Mouse (Mus musculus) retina, adult 2 months (tissue): ENCODE results near the gene Card14.
"Not testable (repeated sequence)": the region's sequence is repeated elsewhere in the genome, so short reads cannot be mapped to it uniquely, and the experiment has no call there.

ENCODE experiments used
- DNase-seq: peaks from one replicate; pipeline ENCODE4 v3.0.0-alpha.2; 2012; ENCODE audit warnings: low read depth, low spot score

Gene Card14

GRCm38 (mm10) chr11:119355443-119356385, 48.1 kb downstream of the Card14 start, which contains the start of the genes Sgsh and Slc26a11:
TSS of gene Sgsh (minus strand) at chr11:119355536.
TSS of gene Slc26a11 (plus strand) at chr11:119355557.
- DNase-seq = peak; percentile 54

GRCm38 (mm10) chr11:119359089-119359488, 51.5 kb downstream of the Card14 start:
- DNase-seq = peak; percentile 56

DNA sequence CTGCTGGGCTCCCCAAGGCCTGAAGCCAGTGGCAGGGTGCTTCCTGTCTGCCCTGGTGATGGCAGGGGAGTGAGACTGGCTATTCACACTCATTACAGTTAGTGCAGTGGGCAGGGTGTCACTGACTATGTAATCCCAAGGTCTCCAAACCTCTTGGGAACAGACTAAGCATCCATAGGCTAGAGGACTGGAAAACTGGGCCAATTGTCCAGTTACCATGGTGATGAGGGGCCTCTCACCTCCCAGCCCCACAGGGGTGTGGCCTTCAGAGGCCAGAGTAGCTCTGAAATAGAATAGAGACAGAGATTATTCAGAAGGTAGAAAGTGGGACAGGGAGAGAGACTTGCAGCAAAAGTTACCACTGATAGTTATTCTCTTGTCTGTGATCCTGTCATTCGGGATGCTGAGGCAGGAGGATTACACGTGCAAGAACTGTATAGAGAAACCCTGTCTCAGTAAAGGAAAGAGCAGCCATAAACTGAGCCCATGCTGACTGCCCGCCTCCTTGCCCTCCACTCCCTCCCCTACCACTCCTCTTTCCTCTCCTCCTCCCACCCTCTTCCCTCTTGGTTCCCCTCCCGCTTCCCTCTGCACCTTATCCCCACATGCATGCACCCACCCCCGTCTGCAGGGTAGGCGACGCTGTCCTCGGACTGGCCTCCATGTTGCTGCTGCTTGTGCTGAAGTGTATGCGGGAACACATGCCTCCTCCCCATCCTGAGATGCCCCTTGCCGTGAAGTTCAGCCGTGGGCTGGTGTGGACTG, 55.4 kb downstream of the Card14 start:
- no peak for DNase-seq

DNA sequence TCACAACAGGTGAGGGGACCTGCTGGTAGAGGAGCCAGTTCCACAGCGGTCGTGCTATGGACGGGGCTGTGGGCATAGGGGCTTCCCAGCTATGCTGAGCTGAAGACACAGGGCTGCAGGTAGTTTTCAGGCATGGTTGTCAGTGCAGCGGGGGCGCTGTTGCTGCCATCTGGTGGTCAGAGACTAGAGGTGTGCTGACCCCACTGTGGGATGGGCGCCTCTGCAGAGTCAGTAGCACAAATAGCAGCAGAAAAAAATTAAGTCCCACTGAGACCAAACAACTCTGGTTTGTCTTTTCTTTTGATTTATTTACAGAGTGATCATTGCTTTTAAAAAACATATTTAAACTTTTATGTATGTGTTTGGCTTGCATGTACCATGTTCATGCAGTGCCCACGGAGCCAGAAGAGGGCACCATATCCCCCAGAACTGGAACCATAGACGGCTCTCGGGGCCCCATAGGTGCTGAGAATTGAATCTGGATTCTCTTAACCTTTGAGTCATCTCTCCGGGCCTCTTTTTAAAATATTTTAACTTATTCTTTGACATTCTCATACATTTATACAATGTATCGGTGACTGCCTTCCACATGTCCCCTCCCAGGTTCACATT, 56.1 kb downstream of the Card14 start:
- peak; percentile 53 for DNase-seq

DNA sequence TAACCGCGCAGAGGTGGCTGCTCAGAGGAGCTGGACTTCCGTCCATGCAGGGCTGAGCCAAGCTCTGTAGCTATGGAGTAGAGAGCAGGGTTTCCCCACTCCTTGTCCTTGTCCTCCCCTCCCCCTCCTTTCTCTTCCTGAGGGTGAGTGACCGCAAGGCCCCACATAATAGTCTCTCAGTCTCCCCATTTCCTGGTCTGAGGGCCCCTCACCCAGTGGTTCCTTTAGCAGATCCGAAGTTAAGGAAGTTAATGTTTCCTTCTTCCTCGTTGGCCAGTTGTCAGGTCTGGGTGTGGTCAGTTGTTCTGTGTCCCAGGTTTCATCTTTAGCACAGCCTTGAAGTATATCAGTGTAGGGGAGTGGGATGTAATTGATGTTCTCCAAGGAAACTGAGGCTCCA, 67.9 kb downstream of the Card14 start:
- no peak for DNase-seq

DNA sequence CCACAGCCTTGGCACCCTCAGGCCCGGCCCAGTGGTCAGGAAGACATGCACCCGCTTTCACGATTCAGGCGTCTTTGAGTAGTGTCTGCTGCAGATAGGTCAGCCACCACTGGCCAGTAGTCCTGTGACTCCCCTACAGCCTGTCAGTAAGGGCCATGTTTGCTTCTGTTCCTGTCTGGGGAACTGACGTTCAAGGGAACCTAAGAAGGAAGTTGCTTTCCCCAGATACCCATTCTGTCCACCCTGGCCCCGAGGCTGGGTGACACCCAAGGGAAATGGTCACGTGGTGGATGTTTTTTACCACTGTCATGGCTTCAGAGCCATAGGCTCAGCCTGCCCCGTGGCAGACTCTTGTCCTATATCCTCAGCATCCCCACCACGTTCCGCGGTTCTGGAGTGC, 69.8 kb downstream of the Card14 start:
- no peak for DNase-seq

DNA sequence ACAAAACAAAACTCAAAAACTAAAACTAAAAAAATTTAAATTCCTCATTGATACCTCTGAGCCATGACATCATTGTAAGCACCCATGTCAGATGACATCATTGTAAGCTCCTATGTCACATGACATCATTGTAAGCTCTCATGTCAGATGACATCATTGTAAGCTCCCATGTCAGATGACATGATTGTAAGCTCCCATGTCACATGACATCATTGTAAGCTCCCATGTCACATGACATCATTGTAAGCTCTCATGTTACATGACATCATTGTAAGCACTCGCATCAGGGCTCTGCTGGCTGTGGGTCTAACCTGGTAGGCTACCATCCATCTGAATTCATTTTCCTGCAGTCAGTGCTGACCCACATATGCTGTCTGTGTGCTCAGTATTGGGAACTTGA, 71.0 kb downstream of the Card14 start:
- DNase-seq = no peak

GRCm38 (mm10) chr11:119381631-119382337, 74.2 kb downstream of the Card14 start:
- DNase-seq = no peak

GRCm38 (mm10) chr11:119382338-119382850, 74.8 kb downstream of the Card14 start:
- no peak for DNase-seq

GRCm38 (mm10) chr11:119384904-119385303, 77.3 kb downstream of the Card14 start:
- no peak for DNase-seq

DNA sequence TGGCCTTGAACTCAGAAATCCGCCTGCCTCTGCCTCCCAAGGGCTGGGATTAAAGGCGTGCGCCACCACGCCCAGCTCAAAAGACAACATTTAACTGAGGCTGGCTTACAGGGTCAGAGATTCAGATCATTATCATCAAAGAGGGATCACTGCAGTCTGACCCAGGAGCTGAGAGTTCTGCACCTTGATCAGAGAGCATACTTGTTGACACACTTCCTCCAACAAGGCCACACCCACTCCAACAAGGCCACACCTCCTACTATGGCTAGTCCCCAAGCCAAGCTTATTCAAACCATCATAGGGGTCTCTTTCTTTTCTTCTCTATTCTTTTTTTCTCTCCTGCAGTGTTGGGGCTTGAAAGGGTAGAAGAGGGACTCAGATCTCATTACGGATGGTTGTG, 78.7 kb downstream of the Card14 start:
- no peak for DNase-seq

- not testable (repeated sequence) for DNase-seq
Measured at GRCm38 (mm10) chr11:119387273-119387672, 79.7 kb downstream of the Card14 start.

DNA sequence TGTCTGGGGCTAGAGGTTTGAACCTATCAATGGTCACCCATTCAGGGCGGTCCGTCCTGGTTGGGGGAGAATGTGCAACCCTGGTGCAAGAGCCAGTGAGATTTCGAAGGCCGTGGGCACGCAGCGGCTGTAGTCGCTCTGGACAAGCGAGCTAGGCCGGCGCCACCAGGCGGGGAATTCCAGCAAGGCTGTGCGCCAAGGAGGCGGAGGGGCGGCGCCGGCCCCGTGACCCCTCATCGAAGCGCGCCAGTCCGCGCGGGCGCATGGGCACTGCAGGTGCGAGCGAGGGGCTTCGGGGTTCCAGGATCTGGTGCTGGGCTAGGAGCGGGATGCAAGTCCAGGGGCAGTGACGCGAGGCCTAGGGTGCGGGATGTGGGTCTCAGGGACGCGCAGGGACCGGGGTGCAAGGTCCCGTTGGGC, 82.3 kb downstream of the Card14 start:
- DNase-seq = peak; percentile 16

DNA sequence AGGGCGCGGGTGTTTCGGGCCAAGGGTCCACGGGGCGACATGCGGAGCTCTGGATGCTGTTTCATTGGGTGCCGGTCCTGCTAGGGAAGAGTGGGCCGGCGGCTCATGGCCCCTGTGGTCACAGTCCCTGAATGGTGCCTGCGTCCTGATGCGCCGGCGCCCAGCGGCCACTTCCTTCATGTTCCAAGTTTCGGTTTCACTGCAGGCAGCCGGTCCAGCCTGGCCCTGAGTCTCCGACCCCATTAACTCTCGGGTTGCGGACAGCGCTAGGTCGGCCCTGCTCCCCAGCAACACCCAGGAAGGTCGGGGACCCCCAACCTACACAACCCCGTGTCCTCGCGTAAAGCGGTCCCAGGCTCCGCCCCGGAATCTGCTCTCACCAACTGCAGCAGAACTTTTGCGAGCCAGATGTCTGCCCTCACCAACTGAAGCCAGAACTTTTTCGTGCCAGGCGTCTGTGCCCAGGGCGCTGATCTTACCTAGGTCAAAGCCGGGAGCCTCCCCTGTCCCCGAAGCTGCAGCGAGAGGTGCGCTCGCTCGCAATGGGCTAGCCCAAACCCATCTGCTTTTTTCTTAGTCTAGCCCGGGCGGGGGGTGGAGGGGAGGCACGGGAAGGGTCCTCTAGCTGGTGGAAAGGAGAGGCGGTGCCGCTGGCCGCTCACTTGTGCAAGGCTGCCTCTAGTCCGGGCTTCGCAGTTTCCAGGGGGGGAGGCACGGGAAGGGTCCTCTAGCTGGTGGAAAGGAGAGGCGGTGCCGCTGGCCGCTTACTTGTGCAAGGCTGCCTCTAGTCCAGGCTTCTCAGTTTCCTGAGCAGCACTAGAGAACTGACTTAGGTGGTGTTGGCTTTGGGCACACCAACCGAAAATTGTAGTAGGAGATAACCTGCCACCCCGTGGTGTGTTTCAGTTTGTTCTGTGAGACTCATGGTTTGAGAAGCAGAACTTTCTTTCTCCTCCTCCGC, 83.0 kb downstream of the Card14 start:
- no peak for DNase-seq

DNA sequence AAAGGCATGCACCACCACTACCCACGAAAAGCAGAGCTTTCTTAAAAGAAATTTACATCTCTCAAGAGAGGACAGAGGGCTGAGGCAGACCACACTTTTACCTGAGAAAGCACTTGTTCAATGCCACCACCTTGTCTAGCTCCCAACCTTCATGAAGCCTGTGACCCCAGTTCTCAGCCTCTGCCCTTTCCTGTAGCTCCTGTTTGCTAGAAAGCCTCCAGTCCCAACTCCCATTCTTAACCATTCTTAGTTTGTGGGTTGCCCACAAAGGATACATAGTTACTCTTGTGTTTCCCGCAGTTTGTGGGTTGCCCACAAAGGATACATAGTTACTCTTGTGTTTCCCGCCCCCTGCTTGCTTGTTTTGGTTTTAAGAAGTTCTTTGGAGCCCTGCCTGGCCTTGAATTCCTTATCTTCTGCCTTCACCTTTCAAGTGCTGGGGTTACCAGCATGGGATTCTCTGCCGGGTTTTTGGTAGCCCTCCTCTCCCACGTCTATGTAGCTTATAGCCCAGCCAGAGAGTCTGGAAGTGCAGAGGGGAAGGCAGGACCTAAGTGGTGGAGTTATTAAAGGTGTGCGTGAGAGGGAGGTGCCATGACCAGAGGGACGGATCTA, 83.9 kb downstream of the Card14 start:
- DNase-seq = no peak

DNA sequence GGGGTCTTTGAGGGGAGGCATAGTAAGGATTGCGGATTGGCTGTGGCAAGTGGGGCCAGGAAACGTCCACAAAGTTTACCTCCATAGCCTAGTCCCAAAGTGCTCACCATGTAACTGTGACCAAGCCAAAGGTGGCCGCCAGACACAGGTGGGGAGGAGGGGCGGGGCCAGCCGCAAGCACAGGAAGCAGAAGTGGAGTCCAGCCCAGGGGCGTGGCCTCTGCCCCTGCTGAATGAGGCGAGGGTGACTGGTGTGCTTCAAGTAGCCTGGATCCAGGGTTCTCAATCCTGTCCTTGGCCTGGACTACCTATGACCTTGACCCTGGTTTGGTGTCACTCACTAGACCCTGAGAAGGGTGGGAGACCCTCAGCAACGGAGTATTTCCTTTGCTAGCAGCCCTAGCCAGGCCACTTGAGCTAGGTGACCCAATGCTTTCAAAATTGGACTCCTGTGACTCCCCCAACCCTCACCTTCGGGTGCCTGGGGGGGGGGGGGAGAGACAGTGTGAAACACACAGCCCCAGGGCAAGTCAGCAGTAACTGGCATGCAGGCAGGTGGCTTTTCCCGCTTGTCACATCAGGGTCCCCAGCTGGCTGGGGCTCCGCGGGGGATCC, 84.5 kb downstream of the Card14 start:
- no peak for DNase-seq

- DNase-seq = no peak
Measured at GRCm38 (mm10) chr11:119392800-119393482, 85.4 kb downstream of the Card14 start, which contains the start of gene Rnf213. TSS of gene Rnf213 (plus strand) at chr11:119393100.

GRCm38 (mm10) chr11:119393483-119393804, 85.9 kb downstream of the Card14 start:
- DNase-seq = no peak

- no peak for DNase-seq
Measured at GRCm38 (mm10) chr11:119394210-119394609, 86.6 kb downstream of the Card14 start.
